13 mouse cellular contexts compared by ENCODE assay signal in the genomic region with DNA sequence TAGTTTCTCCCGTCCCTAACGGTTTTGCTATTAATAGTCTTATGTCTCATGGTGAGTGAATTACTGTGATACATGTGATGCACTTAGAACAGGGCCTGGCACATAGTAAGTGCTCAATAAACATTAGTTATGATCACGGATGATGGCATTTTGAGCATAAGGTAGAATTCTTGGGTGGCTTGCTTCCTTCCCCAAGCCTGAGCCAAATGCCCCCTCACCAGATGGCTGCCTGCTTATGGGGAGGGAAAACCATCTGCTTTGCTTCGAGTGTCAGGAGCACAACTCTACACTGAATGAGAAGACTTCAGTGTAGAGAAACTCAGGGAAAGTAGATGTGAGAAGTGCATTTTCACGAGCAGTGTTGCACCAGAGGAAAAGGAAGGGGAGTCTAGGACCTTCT. TPM values are rescaled to one million over a fixed set of nuclear protein-coding genes. Genes with fewer than 3 reads are reported as not detected.
DNase-seq lines count a peak whose midpoint lies in the region; ATAC-seq and TF ChIP-seq lines count a peak whose summit lies in the region.
"Had no signal": no experiment of that assay in that cellular context is flagged by ENCODE, and none has a peak within 500 bp of the region (broad histone marks: within the 10 kb centered on the region; RNA-seq: fewer than 3 reads in every experiment).

No protein-coding gene starts in this region.

- H3K27ac ChIP-seq in layer of hippocampus, adult 2 months, result 0 out of 2 replicates have a peak overlapping the region, but pooled peaks have one; percentile 46
- no peak overlapping the region for H3K27ac ChIP-seq in lung, postnatal 0 days (ENCODE audit: low read length)
- H3K27ac ChIP-seq: hindbrain, embryonic 15.5 days had no signal

- TF ChIP-seq CTCF in brain, embryonic 14.5 days (IDR thresholded peaks at IDR 0.05; ENCODE audit: borderline replicate concordance, extremely low read depth, insufficient read depth, insufficient read length), result no peak
- no peak for TF ChIP-seq CTCF in layer of hippocampus, adult 2 months (conservative IDR thresholded peaks at IDR 0.05)
- TF ChIP-seq CTCF in lung, postnatal 0 days (IDR thresholded peaks at IDR 0.05), result no peak

- no peak overlapping the region for H3K4me2 ChIP-seq in lung, postnatal 0 days (replicated peaks; ENCODE audit: low read depth, low read length)
- H3K4me2 ChIP-seq: hindbrain, embryonic 15.5 days had no signal

- DNase-seq in brain, embryonic 14.5 days (ENCODE audit: low read depth), result peak; percentile 79
- peak; percentile 94 for DNase-seq in cerebellum, adult 9-11 months
- DNase-seq in layer of hippocampus, adult 2 months (ENCODE audit: low spot score in 2 of 2), result peak; percentile 91 to 92
- peak; percentile 71 to 96 for DNase-seq in left cerebral cortex, postnatal 25 days (ENCODE audit: low spot score in 2 of 2)
- DNase-seq in lung, postnatal 0 days (ENCODE audit: low spot score), result no peak
- DNase-seq in lung, postnatal 25 days (ENCODE audit: low spot score), result no peak
- no peak for DNase-seq in embryo, embryonic 10 days (ENCODE audit: low spot score)
- DNase-seq in kidney, adult 11 months, result no peak
- DNase-seq: kidney, postnatal 4 days; lung, adult 18-20 months; midbrain, embryonic 14.5 days had no signal

- 63% methylated on average over 5 of the region's 5 CpGs for WGBS in lung, postnatal 0 days

- H3K36me3 ChIP-seq in lung, postnatal 0 days (ENCODE audit: insufficient read depth, low read length), result no peaks in the 10 kb centered on the region
- H3K36me3 ChIP-seq: hindbrain, embryonic 15.5 days had no signal

- intact Hi-C loops in left cerebral cortex, postnatal 25 days (cut with DNase I), result loop anchor here (1.0 to 2.0 kb wide), 2 partner anchors 25 to 64 kb away; a partner anchor contains a TSS

- no peak for TF ChIP-seq EP300 in lung, postnatal 0 days (IDR thresholded peaks at IDR 0.05)

- no peak for TF ChIP-seq POLR2A in brain, embryonic 14.5 days (IDR thresholded peaks at IDR 0.05; ENCODE audit: borderline replicate concordance, extremely low read depth, insufficient read depth, insufficient read length, poor library complexity, severe bottlenecking)

- H3K9me3 ChIP-seq in lung, postnatal 0 days (ENCODE audit: low read length), result no peaks in the 10 kb centered on the region

- H3K9ac ChIP-seq in lung, postnatal 0 days (replicated peaks; ENCODE audit: low read depth), result no peak overlapping the region
- H3K9ac ChIP-seq: hindbrain, embryonic 15.5 days had no signal

- no peak overlapping the region for H3K4me3 ChIP-seq in layer of hippocampus, adult 2 months
- no peak overlapping the region for H3K4me3 ChIP-seq in lung, postnatal 0 days (ENCODE audit: low read depth, low read length)
- H3K4me3 ChIP-seq: hindbrain, embryonic 15.5 days had no signal

- ATAC-seq in lung, postnatal 0 days, result no peak
- ATAC-seq: CD4-positive, CD25-positive, alpha-beta regulatory T cell, adult 4 months had no signal

- H3K27me3 ChIP-seq in lung, postnatal 0 days (replicated peaks; ENCODE audit: insufficient read depth, low read length), result no peaks in the 10 kb centered on the region
- H3K27me3 ChIP-seq: hindbrain, embryonic 15.5 days had no signal

- H3K4me1 ChIP-seq in lung, postnatal 0 days (ENCODE audit: insufficient read depth, low read depth, low read length), result no peaks in the 10 kb centered on the region
- H3K4me1 ChIP-seq: hindbrain, embryonic 15.5 days had no signal

RNA-seq across cellular contexts. Expression of a gene that starts 24.6 kb away (rescaled TPM):
- 15.7 and 22.4 TPM in 2 replicates for polyA plus RNA-seq in brain, embryonic 14.5 days (2012; rRNA removed)
- 10 to 100 TPM; 88.2 to 89.4 TPM for total RNA-seq in layer of hippocampus, adult 2 months (2021)
- 100 to 1,000 TPM in 1 of 2 experiments, 10 to 100 TPM in 1; 83.7 to 110 TPM for total RNA-seq in left cerebral cortex, postnatal 25 days (2021)
- polyA plus RNA-seq in lung, postnatal 0 days (2015; fragmentation: Nextera tagmentation; extraction: Ambion mirVana), result 3.9 and 4.9 TPM in 2 replicates

Comparison
In these comparisons a context has a peak if more than half of its experiments do, and no peak if none do; other contexts are left out.
1. DNase-seq: peak in brain, embryonic 14.5 days (single experiment), cerebellum, adult 9-11 months (single experiment), layer of hippocampus, adult 2 months (2 of 2) and left cerebral cortex, postnatal 25 days (2 of 2); none in lung, postnatal 0 days (single experiment), lung, postnatal 25 days (single experiment), embryo, embryonic 10 days (single experiment) and kidney, adult 11 months (single experiment).